Mouse (Mus musculus) limb, embryonic 13.5 days (tissue): ENCODE measurements around the gene Rnf24. TPM values are rescaled to one million over a fixed set of nuclear protein-coding genes. Genes with fewer than 3 reads are reported as not detected.

ENCODE experiments used
- ATAC-seq: fragments of 200-750 bp; cut with Nextera tagmentation; 2 replicates; pipeline ENCODE4 v1.8.0; 2017; ENCODE audit warnings: low read depth, moderate number of reproducible peaks, moderate TSS enrichment; ENCODE audit not compliant: low FRiP score
- H3K27ac ChIP-seq: fragments of 300-500 bp; sonication (generic); 2 replicates; pipeline ENCODE4 v1.5.1; 2015; ENCODE audit warnings: inconsistent platforms, mild to moderate bottlenecking, moderate library complexity
- H3K27me3 ChIP-seq: fragments of 300-500 bp; sonication (generic); 2 replicates; pipeline ENCODE4 v1.6.1; 2015; ENCODE audit warnings: mild to moderate bottlenecking, inconsistent platforms
- H3K36me3 ChIP-seq: fragments of 300-500 bp; sonication (generic); 2 replicates; pipeline ENCODE4 v1.6.1; 2015; ENCODE audit warnings: inconsistent platforms, mild to moderate bottlenecking, moderate library complexity
- H3K4me1 ChIP-seq: fragments of 300-500 bp; sonication (generic); 2 replicates; pipeline ENCODE4 v1.6.1; 2015; ENCODE audit warnings: inconsistent platforms
- H3K4me2 ChIP-seq: fragments of 300-500 bp; sonication (generic); replicated peaks from 2 replicates; pipeline ENCODE4 v1.6.1; 2015; ENCODE audit warnings: inconsistent platforms, mild to moderate bottlenecking, moderate library complexity
- H3K4me3 ChIP-seq: fragments of 300-500 bp; sonication (generic); 2 replicates; pipeline ENCODE4 v1.5.1; 2015; ENCODE audit warnings: moderate library complexity, mild to moderate bottlenecking, inconsistent platforms
- H3K9ac ChIP-seq: fragments of 300-500 bp; sonication (generic); 2 replicates; pipeline ENCODE4 v1.6.1; 2015; ENCODE audit warnings: mild to moderate bottlenecking, inconsistent platforms
- H3K9me3 ChIP-seq: fragments of 300-500 bp; sonication (generic); 2 replicates; pipeline ENCODE4 v1.6.1; 2016; ENCODE audit warnings: inconsistent platforms
- WGBS: fragments of 180-500 bp; shearing (Covaris S2); methylation state at CpG from one replicate; pipeline ENCODE4 v1.1.7; 2015; 5-methylcytosine and 5-hydroxymethylcytosine counted together
- polyA plus RNA-seq: library from polyadenylated mRNA; unstranded; fragments of >200 nt; fragmentation: Nextera tagmentation; extraction: Ambion mirVana; gene quantifications from 2 replicates; pipeline ENCODE4 v1.2.1, GENCODE M21; 2015

Rnf24 gene
- polyA plus RNA-seq = 10.2 and 10.5 TPM in 2 replicates

- peak within 1 kb of the TSS; percentile 92 for H3K27ac ChIP-seq
- no peaks in the 10 kb centered on the region for H3K9me3 ChIP-seq
- H3K9ac ChIP-seq = peak within 1 kb of the TSS; percentile 96
- WGBS = 1% methylated on average over 53 of the region's 54 CpGs
- peak; percentile 94 for ATAC-seq
- no peaks in the 10 kb centered on the region for H3K36me3 ChIP-seq
- peaks cover 13% of the 10 kb centered on the region for H3K4me1 ChIP-seq
- peak within 1 kb of the TSS; percentile 86 for H3K4me2 ChIP-seq
- no peaks in the 10 kb centered on the region for H3K27me3 ChIP-seq
- H3K4me3 ChIP-seq = peak within 1 kb of the TSS; percentile 95
Observed at GRCm38 (mm10) chr2:131352747-131353563, at the start of gene Rnf24. Gene Rnf24 (minus strand): TSS chr2:131352892.

GRCm38 (mm10) chr2:131401794-131402495, 49.3 kb upstream of the Rnf24 start:
- WGBS = 7% methylated on average over 8 of the region's 8 CpGs
- no peaks in the 10 kb centered on the region for H3K9me3 ChIP-seq
- H3K4me1 ChIP-seq = peaks cover 29% of the 10 kb centered on the region
- no peak overlapping the region for H3K9ac ChIP-seq
- H3K4me2 ChIP-seq = peak overlapping the region; percentile 49
- H3K27me3 ChIP-seq = 0 out of 2 replicates have a peak, but pooled peaks cover 5% of the 10 kb centered on the region
- peak overlapping the region; percentile 11; the same call in 1 of the 2 replicates for H3K4me3 ChIP-seq
- peak overlapping the region; percentile 92 for H3K27ac ChIP-seq
- peak; percentile 92 for ATAC-seq
- no peaks in the 10 kb centered on the region for H3K36me3 ChIP-seq

- Histone ChIP-seq H3K4me2 (no peak overlapping the region), H3K36me3 (no peaks in the 10 kb centered on the region), H3K4me3 (no peak overlapping the region), H3K9me3 (no peaks in the 10 kb centered on the region), H3K27ac (peak overlapping the region; percentile 92), H3K4me1 (peaks cover 31% of the 10 kb centered on the region), H3K27me3 (0 out of 2 replicates have a peak, but pooled peaks cover 5% of the 10 kb centered on the region), H3K9ac (no peak overlapping the region)
- WGBS = 92% methylated on average over 2 of the region's 2 CpGs
- no peak for ATAC-seq
Observed at GRCm38 (mm10) chr2:131400846-131401245, 48.2 kb upstream of the Rnf24 start.

GRCm38 (mm10) chr2:131397323-131397848, 44.7 kb upstream of the Rnf24 start:
- ATAC-seq = no peak
- no peak overlapping the region for H3K4me2 ChIP-seq
- H3K9ac ChIP-seq = no peak overlapping the region
- peaks cover 31% of the 10 kb centered on the region for H3K4me1 ChIP-seq
- no peak overlapping the region for H3K4me3 ChIP-seq
- no peaks in the 10 kb centered on the region for H3K9me3 ChIP-seq
- H3K36me3 ChIP-seq = no peaks in the 10 kb centered on the region
- H3K27me3 ChIP-seq = no peaks in the 10 kb centered on the region
- H3K27ac ChIP-seq = no peak overlapping the region
- 91% methylated on average over 5 of the region's 5 CpGs for WGBS

GRCm38 (mm10) chr2:131386350-131386962, 33.8 kb upstream of the Rnf24 start:
- ATAC-seq = no peak
- no peak overlapping the region for H3K27ac ChIP-seq
- H3K4me2 ChIP-seq = no peak overlapping the region
- H3K36me3 ChIP-seq = no peaks in the 10 kb centered on the region
- no peaks in the 10 kb centered on the region for H3K4me1 ChIP-seq
- no peak overlapping the region for H3K9ac ChIP-seq
- no peaks in the 10 kb centered on the region for H3K27me3 ChIP-seq
- 81% methylated on average over 10 of the region's 10 CpGs for WGBS
- H3K9me3 ChIP-seq = no peaks in the 10 kb centered on the region
- H3K4me3 ChIP-seq = no peak overlapping the region

- H3K4me1 ChIP-seq = no peaks in the 10 kb centered on the region
- H3K27me3 ChIP-seq = no peaks in the 10 kb centered on the region
- no peaks in the 10 kb centered on the region for H3K9me3 ChIP-seq
- no peak overlapping the region for H3K4me2 ChIP-seq
- WGBS = 83% methylated on average over 4 of the region's 4 CpGs
- no peak overlapping the region for H3K9ac ChIP-seq
- H3K36me3 ChIP-seq = no peaks in the 10 kb centered on the region
- no peak overlapping the region for H3K4me3 ChIP-seq
- H3K27ac ChIP-seq = no peak overlapping the region
- no peak for ATAC-seq
Observed at GRCm38 (mm10) chr2:131385176-131385575, 32.5 kb upstream of the Rnf24 start.

GRCm38 (mm10) chr2:131379541-131379940, 26.8 kb upstream of the Rnf24 start:
- 77% methylated on average over 3 of the region's 3 CpGs for WGBS

GRCm38 (mm10) chr2:131378872-131379271, 26.2 kb upstream of the Rnf24 start:
- ATAC-seq = no peak
- Histone ChIP-seq H3K27me3 (no peaks in the 10 kb centered on the region), H3K9me3 (peaks cover 3% of the 10 kb centered on the region; the same call in 1 of the 2 replicates), H3K4me2 (no peak overlapping the region), H3K27ac (no peak overlapping the region), H3K4me1 (no peaks in the 10 kb centered on the region), H3K4me3 (no peak overlapping the region), H3K9ac (no peak overlapping the region), H3K36me3 (no peaks in the 10 kb centered on the region)
- 92% methylated on average over 5 of the region's 5 CpGs for whole genome bisulfite sequencing

More at GRCm38 (mm10) chr2:131379541-131379940, 26.8 kb upstream of the Rnf24 start:
- ATAC-seq = no peak
- H3K36me3 ChIP-seq = no peaks in the 10 kb centered on the region
- no peak overlapping the region for H3K9ac ChIP-seq
- H3K4me3 ChIP-seq = no peak overlapping the region
- no peaks in the 10 kb centered on the region for H3K4me1 ChIP-seq
- H3K27ac ChIP-seq = no peak overlapping the region
- H3K9me3 ChIP-seq = peaks cover 3% of the 10 kb centered on the region; the same call in 1 of the 2 replicates
- no peaks in the 10 kb centered on the region for H3K27me3 ChIP-seq
- H3K4me2 ChIP-seq = no peak overlapping the region

GRCm38 (mm10) chr2:131377055-131377454, 24.4 kb upstream of the Rnf24 start:
- no peaks in the 10 kb centered on the region for H3K36me3 ChIP-seq
- H3K4me3 ChIP-seq = no peak overlapping the region
- no peak overlapping the region for H3K27ac ChIP-seq
- peaks cover 3% of the 10 kb centered on the region; the same call in 1 of the 2 replicates for H3K9me3 ChIP-seq
- no peak overlapping the region for H3K9ac ChIP-seq
- no peaks in the 10 kb centered on the region for H3K4me1 ChIP-seq
- H3K4me2 ChIP-seq = no peak overlapping the region
- no peak for ATAC-seq
- whole genome bisulfite sequencing = 52% methylated on average over 6 of the region's 6 CpGs
- H3K27me3 ChIP-seq = no peaks in the 10 kb centered on the region

GRCm38 (mm10) chr2:131373656-131374055, 21.0 kb upstream of the Rnf24 start:
- H3K9me3 ChIP-seq = peaks cover 3% of the 10 kb centered on the region; the same call in 1 of the 2 replicates
- ATAC-seq = no peak
- H3K4me2 ChIP-seq = no peak overlapping the region
- 88% methylated on average over 6 of the region's 6 CpGs for WGBS
- no peak overlapping the region for H3K4me3 ChIP-seq
- H3K9ac ChIP-seq = no peak overlapping the region
- H3K36me3 ChIP-seq = no peaks in the 10 kb centered on the region
- H3K27me3 ChIP-seq = no peaks in the 10 kb centered on the region
- H3K4me1 ChIP-seq = no peaks in the 10 kb centered on the region
- H3K27ac ChIP-seq = no peak overlapping the region

- H3K36me3 ChIP-seq = no peaks in the 10 kb centered on the region
- H3K27ac ChIP-seq = no peak overlapping the region
- no peaks in the 10 kb centered on the region for H3K27me3 ChIP-seq
- H3K4me3 ChIP-seq = no peak overlapping the region
- 83% methylated on average over 7 of the region's 7 CpGs for WGBS
- H3K9ac ChIP-seq = no peak overlapping the region
- no peak for ATAC-seq
- no peak overlapping the region for H3K4me2 ChIP-seq
- H3K4me1 ChIP-seq = no peaks in the 10 kb centered on the region
- H3K9me3 ChIP-seq = peaks cover 3% of the 10 kb centered on the region; the same call in 1 of the 2 replicates
Observed at GRCm38 (mm10) chr2:131372276-131372877, 19.7 kb upstream of the Rnf24 start.
